Comparison of ENCODE assay signal across 20 mouse cellular contexts in the genomic region with DNA sequence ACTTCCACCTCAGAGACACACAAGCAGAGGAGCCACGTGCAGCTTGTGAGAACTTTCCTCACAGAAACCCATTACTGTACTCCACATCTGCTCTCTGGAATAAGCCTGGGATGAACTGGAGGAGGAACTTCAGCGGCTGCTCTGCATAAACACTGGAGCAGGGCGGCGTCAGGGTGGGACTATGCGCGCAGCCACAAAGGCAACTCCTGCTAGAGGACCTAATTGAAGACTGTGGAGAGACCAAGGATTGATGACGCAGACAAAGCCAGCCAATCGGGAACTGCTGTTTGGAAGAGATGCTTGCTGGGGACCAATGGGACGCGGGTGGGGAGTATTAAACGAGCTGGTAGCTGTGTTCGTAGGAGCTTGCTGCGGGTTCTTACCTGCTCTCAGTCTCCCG.
DNase-seq lines count a peak whose midpoint lies in the region; ATAC-seq lines count a peak whose summit lies in the region.
"Had no signal": no experiment of that assay in that cellular context is flagged by ENCODE, and none has a peak within 500 bp of the region (broad histone marks: within the 10 kb centered on the region; RNA-seq: fewer than 3 reads in every experiment).

No protein-coding gene starts in this region.

- intact Hi-C loops in left cerebral cortex, postnatal 14 days (cut with DNase I): no loop called here

- 0 out of 2 replicates have a peak overlapping the region, but pooled peaks have one; percentile 0 for H3K27ac ChIP-seq in hindbrain, embryonic 10.5 days
- H3K27ac ChIP-seq in hindbrain, embryonic 14.5 days: no peak overlapping the region
- H3K27ac ChIP-seq in stomach, embryonic 16.5 days (ENCODE audit: low read length): no peak overlapping the region
- H3K27ac ChIP-seq in midbrain, embryonic 16.5 days (ENCODE audit: low read length): no peak overlapping the region
- H3K27ac ChIP-seq: embryonic facial prominence, embryonic 13.5 days; forebrain, embryonic 12.5 days; heart, adult 2 months had no signal

- no peak overlapping the region for H3K9ac ChIP-seq in hindbrain, embryonic 14.5 days
- no peak overlapping the region for H3K9ac ChIP-seq in stomach, embryonic 16.5 days (ENCODE audit: low read length)
- no peak overlapping the region for H3K9ac ChIP-seq in midbrain, embryonic 16.5 days (ENCODE audit: low read depth, low read length)
- H3K9ac ChIP-seq: embryonic facial prominence, embryonic 13.5 days; forebrain, embryonic 12.5 days; heart, embryonic 12.5 days had no signal

- H3K4me3 ChIP-seq in hindbrain, embryonic 10.5 days: no peak overlapping the region
- no peak overlapping the region for H3K4me3 ChIP-seq in hindbrain, embryonic 14.5 days (replicated peaks; ENCODE audit: low read length)
- no peak overlapping the region for H3K4me3 ChIP-seq in stomach, embryonic 16.5 days (replicated peaks; ENCODE audit: low read length)
- no peak overlapping the region for H3K4me3 ChIP-seq in midbrain, embryonic 16.5 days (ENCODE audit: low read depth, low read length)
- H3K4me3 ChIP-seq: embryonic facial prominence, embryonic 13.5 days; forebrain, embryonic 12.5 days; heart, adult 2 months; heart, embryonic 12.5 days had no signal

- H3K27me3 ChIP-seq in hindbrain, embryonic 10.5 days (ENCODE audit: insufficient read depth, poor library complexity, severe bottlenecking): no peaks in the 10 kb centered on the region
- no peaks in the 10 kb centered on the region for H3K27me3 ChIP-seq in hindbrain, embryonic 14.5 days (ENCODE audit: control insufficient read depth, insufficient read depth, low read length)
- H3K27me3 ChIP-seq in stomach, embryonic 16.5 days (ENCODE audit: control insufficient read depth, insufficient read depth, low read length): no peaks in the 10 kb centered on the region
- no peaks in the 10 kb centered on the region for H3K27me3 ChIP-seq in midbrain, embryonic 16.5 days (ENCODE audit: control insufficient read depth, insufficient read depth, low read depth, low read length)
- H3K27me3 ChIP-seq: embryonic facial prominence, embryonic 13.5 days; forebrain, embryonic 12.5 days; heart, embryonic 12.5 days had no signal

- H3K9me3 ChIP-seq in hindbrain, embryonic 10.5 days: no peaks in the 10 kb centered on the region
- no peaks in the 10 kb centered on the region for H3K9me3 ChIP-seq in hindbrain, embryonic 14.5 days (ENCODE audit: control insufficient read depth, low read length)
- no peaks in the 10 kb centered on the region for H3K9me3 ChIP-seq in stomach, embryonic 16.5 days (replicated peaks; ENCODE audit: control insufficient read depth, low read length)
- no peaks in the 10 kb centered on the region for H3K9me3 ChIP-seq in midbrain, embryonic 16.5 days (replicated peaks; ENCODE audit: control insufficient read depth, low read length, poor library complexity, severe bottlenecking)
- H3K9me3 ChIP-seq: embryonic facial prominence, embryonic 13.5 days; forebrain, embryonic 12.5 days; heart, embryonic 12.5 days had no signal

- ATAC-seq in hindbrain, embryonic 14.5 days (ENCODE audit: low FRiP score): no peak
- peak; percentile 63; the same call in 1 of the 2 replicates for ATAC-seq in stomach, embryonic 16.5 days (ENCODE audit: insufficient read depth, low FRiP score)
- no peak for ATAC-seq in midbrain, embryonic 16.5 days
- ATAC-seq: forebrain, embryonic 16.5 days; hindbrain, embryonic 16.5 days; inflammation-experienced regulatory T-cells, adult 6 months had no signal

- 87% methylated on average over 14 of the region's 14 CpGs for WGBS in hindbrain, embryonic 10.5 days
- WGBS in hindbrain, embryonic 14.5 days: 84% methylated on average over 14 of the region's 14 CpGs
- WGBS in stomach, embryonic 16.5 days: 61% methylated on average over 14 of the region's 14 CpGs
- WGBS in midbrain, embryonic 16.5 days: 87% methylated on average over 14 of the region's 14 CpGs

- DNase-seq in hindbrain, embryonic 10.5 days (ENCODE audit: low spot score): no peak
- DNase-seq in hindbrain, embryonic 14.5 days (ENCODE audit: low spot score): no peak
- DNase-seq in ES-CJ7 (ENCODE audit: low read depth, low spot score) (peak; percentile 95), ZHBTc4 (ENCODE audit: low read depth, low spot score) (peak; percentile 94)
- no peak for DNase-seq in left cerebral cortex, postnatal 14 days (ENCODE audit: low spot score in 2 of 2)
- DNase-seq in left cerebral cortex, adult 9 months (ENCODE audit: low spot score in 2 of 2): no peak
- DNase-seq: adrenal gland, postnatal 25 days; cerebellum, adult 2 months; cerebellum, postnatal 14 days; gastrocnemius, postnatal 10 days; heart, adult 2 months had no signal

- H3K4me2 ChIP-seq in hindbrain, embryonic 14.5 days (replicated peaks): no peak overlapping the region
- H3K4me2 ChIP-seq in stomach, embryonic 16.5 days (ENCODE audit: low read depth, low read length): no peak overlapping the region
- H3K4me2 ChIP-seq in midbrain, embryonic 16.5 days (ENCODE audit: low read length): no peak overlapping the region
- H3K4me2 ChIP-seq: embryonic facial prominence, embryonic 13.5 days; forebrain, embryonic 12.5 days had no signal

- no peaks in the 10 kb centered on the region for H3K36me3 ChIP-seq in hindbrain, embryonic 10.5 days
- no peaks in the 10 kb centered on the region for H3K36me3 ChIP-seq in hindbrain, embryonic 14.5 days (replicated peaks; ENCODE audit: control insufficient read depth, insufficient read depth)
- no peaks in the 10 kb centered on the region for H3K36me3 ChIP-seq in stomach, embryonic 16.5 days (ENCODE audit: control insufficient read depth, insufficient read depth, low read length)
- no peaks in the 10 kb centered on the region for H3K36me3 ChIP-seq in midbrain, embryonic 16.5 days (ENCODE audit: control insufficient read depth, insufficient read depth, low read length)
- H3K36me3 ChIP-seq: embryonic facial prominence, embryonic 13.5 days; forebrain, embryonic 12.5 days; G1E; heart, embryonic 12.5 days had no signal

- peaks cover 23% of the 10 kb centered on the region for H3K4me1 ChIP-seq in hindbrain, embryonic 10.5 days (replicated peaks)
- H3K4me1 ChIP-seq in hindbrain, embryonic 14.5 days (replicated peaks; ENCODE audit: control insufficient read depth, insufficient read depth, low read length): peaks cover 17% of the 10 kb centered on the region
- no peaks in the 10 kb centered on the region; the same call in 1 of the 2 replicates for H3K4me1 ChIP-seq in stomach, embryonic 16.5 days (ENCODE audit: control insufficient read depth, insufficient read depth, low read length)
- H3K4me1 ChIP-seq in midbrain, embryonic 16.5 days (ENCODE audit: control insufficient read depth, insufficient read depth, low read length): peaks cover 17% of the 10 kb centered on the region
- H3K4me1 ChIP-seq: embryonic facial prominence, embryonic 13.5 days had no signal

Comparison
In these comparisons a context has a peak if more than half of its experiments do, and no peak if none do; other contexts are left out.
1. DNase-seq: peak in ES-CJ7 (single experiment) and ZHBTc4 (single experiment); none in hindbrain, embryonic 10.5 days (single experiment), hindbrain, embryonic 14.5 days (single experiment), left cerebral cortex, postnatal 14 days (0 of 2) and left cerebral cortex, adult 9 months (0 of 2).